Mouse (Mus musculus): ENCODE data around the gene Noa1. TPM values are rescaled to one million over a fixed set of nuclear protein-coding genes. Genes with fewer than 3 reads are reported as not detected.

The Noa1 gene
- 30.3 and 30.4 TPM in 2 replicates for polyA plus RNA-seq (2014; fragmentation: Nextera tagmentation; extraction: Ambion mirVana)

DNA sequence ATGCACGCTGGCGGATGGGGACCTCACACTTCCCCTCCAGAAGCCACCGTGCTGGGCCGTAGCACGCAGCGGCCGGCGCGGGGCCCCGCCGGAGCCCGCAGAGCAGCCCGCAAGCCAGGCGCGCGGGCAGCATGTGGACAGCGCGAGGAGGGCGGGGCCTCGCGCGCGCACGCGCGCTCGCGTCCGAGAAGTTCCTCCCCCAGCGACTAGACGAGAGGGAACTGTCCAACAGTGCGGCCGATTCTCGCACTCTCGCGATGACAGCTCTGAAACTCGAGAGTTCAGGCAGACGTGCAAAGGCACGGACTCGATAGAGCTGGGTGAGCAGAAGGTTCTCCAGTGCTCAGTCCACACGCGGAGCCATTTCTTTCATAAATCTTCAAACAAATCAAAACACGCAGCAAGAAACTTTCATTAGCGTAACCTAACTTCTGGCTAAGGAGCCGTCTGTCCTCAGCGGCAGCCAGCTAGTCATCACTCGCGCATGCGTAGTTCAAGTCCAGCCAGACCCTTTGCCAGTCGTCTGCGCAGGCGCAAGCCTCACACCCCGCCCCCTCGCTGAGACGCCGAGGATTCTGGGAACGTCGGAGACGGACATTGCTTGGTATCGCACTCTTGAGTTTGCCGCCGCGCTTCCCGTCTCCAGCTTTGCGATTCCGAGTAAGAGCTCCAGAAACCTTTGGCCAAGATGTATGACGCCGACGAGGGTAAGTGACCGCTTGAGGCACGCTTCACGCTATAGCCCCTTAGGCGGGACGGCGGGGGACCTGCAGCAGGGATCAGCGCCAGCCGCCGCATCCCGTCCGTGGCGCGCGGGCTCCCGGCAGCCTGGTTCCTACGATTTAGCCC is at the start of gene Noa1, which contains the start of gene Polr2b:
Gene Noa1, minus strand, starts transcription at position 161 of the 849 bp plus-strand sequence.
Gene Polr2b, plus strand, starts transcription at position 224 of the 849 bp plus-strand sequence.
- DNase-seq (ENCODE audit: low spot score) = peak; percentile 99

GRCm38 (mm10) chr5:77358347-77358746 is 48.5 kb upstream of the Noa1 start:
- H3K36me3 ChIP-seq (ENCODE audit: control insufficient read depth, insufficient read depth, low read length) = no peaks in the 10 kb centered on the region
- H3K27me3 ChIP-seq (replicated peaks; ENCODE audit: control insufficient read depth, insufficient read depth, low read length) = no peaks in the 10 kb centered on the region
- peak overlapping the region; percentile 82 for H3K27ac ChIP-seq (ENCODE audit: low read depth)
- ATAC-seq (replicated peaks; ENCODE audit: low FRiP score, low TSS enrichment, low read depth) (peak; percentile 57), DNase-seq (ENCODE audit: low spot score) (peak; percentile 84)
- H3K9ac ChIP-seq (ENCODE audit: low read length) = peak overlapping the region; percentile 44
- 3% methylated on average over 10 of the region's 10 CpGs for WGBS
- H3K4me2 ChIP-seq (ENCODE audit: low read length) = peak overlapping the region; percentile 61
- H3K9me3 ChIP-seq (ENCODE audit: control insufficient read depth, low read length) = no peaks in the 10 kb centered on the region
- H3K4me1 ChIP-seq (replicated peaks; ENCODE audit: control insufficient read depth, insufficient read depth, low read length) = peaks cover 20% of the 10 kb centered on the region
- peak overlapping the region; percentile 30 for H3K4me3 ChIP-seq (ENCODE audit: low read depth, low read length)

More for the DNA sequence above, at the start of gene Noa1, which contains the start of gene Polr2b:
- Histone ChIP-seq H3K9ac (ENCODE audit: low read length) (peak within 1 kb of the TSS; percentile 84), H3K27ac (ENCODE audit: low read depth) (peak within 1 kb of the TSS; percentile 85), H3K27me3 (replicated peaks; ENCODE audit: control insufficient read depth, insufficient read depth, low read length) (no peaks in the 10 kb centered on the region), H3K4me3 (ENCODE audit: low read depth, low read length) (peak within 1 kb of the TSS; percentile 86), H3K36me3 (ENCODE audit: control insufficient read depth, insufficient read depth, low read length) (peaks cover 41% of the 10 kb centered on the region), H3K4me2 (ENCODE audit: low read length) (peak within 1 kb of the TSS; percentile 98), H3K9me3 (ENCODE audit: control insufficient read depth, low read length) (no peaks in the 10 kb centered on the region), H3K4me1 (replicated peaks; ENCODE audit: control insufficient read depth, insufficient read depth, low read length) (peaks cover 21% of the 10 kb centered on the region)
- ATAC-seq (replicated peaks; ENCODE audit: low FRiP score, low TSS enrichment, low read depth) = peak; percentile 98
- WGBS = under 1% methylated on average over 85 of the region's 85 CpGs

DNA sequence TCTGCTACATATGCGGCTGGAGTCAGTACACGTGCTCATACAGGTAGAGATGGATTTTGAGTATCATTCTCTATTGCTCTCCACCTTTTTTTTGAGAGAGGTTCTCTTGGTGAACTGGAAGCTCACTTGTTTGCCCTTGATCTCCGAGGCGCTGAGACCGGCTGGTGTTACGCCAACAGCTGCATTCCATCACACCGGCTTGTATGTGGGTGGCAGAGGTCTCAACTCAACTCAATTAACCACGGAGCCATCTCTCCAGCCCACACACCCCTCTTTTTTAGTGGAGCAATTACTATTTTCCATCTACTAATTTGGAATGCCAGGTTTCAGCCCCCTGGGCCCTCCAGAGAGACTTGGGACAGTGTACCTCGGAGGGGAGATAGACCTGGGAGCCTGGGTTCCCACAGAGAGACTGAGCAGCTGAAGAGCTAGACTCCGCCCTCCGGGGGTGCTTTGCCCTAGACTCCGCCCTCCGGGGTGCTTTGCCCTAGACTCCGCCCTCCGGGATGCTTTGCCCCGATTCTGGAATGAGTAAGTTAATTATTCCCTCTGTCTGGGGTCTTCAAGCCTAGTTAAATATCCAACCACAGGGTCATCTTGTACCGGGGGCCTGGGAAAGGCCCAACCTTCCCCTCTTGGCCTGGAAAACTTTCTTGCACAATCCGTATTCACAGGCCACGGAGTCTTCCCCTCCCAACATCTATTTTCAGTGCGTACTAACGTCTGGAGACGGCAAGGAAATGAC is 47.7 kb upstream of the Noa1 start:
- peak overlapping the region; percentile 44 for H3K9ac ChIP-seq (ENCODE audit: low read length)

DNA sequence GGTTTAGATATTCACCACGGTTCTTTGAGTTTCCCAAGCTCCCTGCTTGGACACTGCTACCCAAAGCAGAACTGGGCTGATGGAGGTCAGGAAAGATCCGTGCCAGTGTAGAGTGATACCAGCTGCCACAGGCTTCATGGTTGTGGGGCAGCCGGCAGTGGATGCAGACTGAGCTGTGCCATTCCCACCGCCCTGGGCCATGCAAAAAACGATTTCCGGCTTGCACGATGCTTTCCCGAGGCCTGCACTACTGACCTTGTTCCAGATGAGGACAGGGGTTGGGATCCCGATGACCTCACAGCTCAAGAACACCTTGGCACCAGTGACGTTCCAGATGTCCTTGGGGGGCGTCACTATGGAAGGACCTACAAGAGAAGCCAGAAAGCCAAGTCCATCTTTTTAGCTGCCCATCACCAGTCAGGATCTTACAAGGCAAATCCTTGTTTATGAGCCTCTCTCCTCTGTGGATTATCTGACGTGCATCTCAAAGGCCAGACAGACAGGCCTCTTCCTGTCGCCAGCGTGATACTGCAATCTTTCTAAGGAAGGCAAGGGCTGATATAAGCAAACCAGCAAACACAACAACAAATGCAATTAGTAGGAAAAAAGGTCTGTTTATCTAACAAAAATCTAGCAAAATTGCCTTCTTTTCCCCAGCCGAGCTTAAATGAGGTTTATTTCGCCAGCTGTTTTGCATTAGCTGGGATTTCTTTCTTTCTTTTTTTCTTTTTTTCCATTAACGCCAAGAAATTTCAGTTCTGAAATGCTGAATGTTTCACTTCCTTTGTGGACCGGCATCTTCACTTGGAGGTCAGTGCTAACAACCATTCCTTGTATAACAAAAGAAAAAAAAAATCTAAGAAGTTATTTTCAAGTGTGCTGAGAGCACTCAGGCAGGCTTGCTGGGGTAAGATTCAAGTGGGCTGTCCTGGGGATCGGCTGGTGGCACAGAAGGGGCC is 45.7 kb upstream of the Noa1 start:
- ATAC-seq (replicated peaks; ENCODE audit: low FRiP score, low TSS enrichment, low read depth) (no peak), DNase-seq (ENCODE audit: low spot score) (no peak)
- H3K36me3 ChIP-seq (ENCODE audit: control insufficient read depth, insufficient read depth, low read length) = no peaks in the 10 kb centered on the region
- no peak overlapping the region for H3K4me3 ChIP-seq (ENCODE audit: low read depth, low read length)
- H3K9ac ChIP-seq (ENCODE audit: low read length) = no peak overlapping the region
- peak overlapping the region; percentile 47; the same call in 1 of the 2 replicates for H3K27ac ChIP-seq (ENCODE audit: low read depth)
- H3K27me3 ChIP-seq (replicated peaks; ENCODE audit: control insufficient read depth, insufficient read depth, low read length) = no peaks in the 10 kb centered on the region
- no peak overlapping the region for H3K4me2 ChIP-seq (ENCODE audit: low read length)
- no peaks in the 10 kb centered on the region for H3K9me3 ChIP-seq (ENCODE audit: control insufficient read depth, low read length)
- 71% methylated on average over 19 of the region's 19 CpGs for WGBS
- H3K4me1 ChIP-seq (replicated peaks; ENCODE audit: control insufficient read depth, insufficient read depth, low read length) = peaks cover 20% of the 10 kb centered on the region

More for the DNA sequence above, 47.7 kb upstream of the Noa1 start:
- H3K4me3 ChIP-seq (ENCODE audit: low read depth, low read length) = peak overlapping the region; percentile 30
- H3K4me2 ChIP-seq (ENCODE audit: low read length) = peak overlapping the region; percentile 61
- no peaks in the 10 kb centered on the region for H3K36me3 ChIP-seq (ENCODE audit: control insufficient read depth, insufficient read depth, low read length)
- H3K27ac ChIP-seq (ENCODE audit: low read depth) = peak overlapping the region; percentile 82
- ATAC-seq (replicated peaks; ENCODE audit: low FRiP score, low TSS enrichment, low read depth) = peak; percentile 69
- peak; percentile 74 for DNase-seq (ENCODE audit: low spot score)
- WGBS = 11% methylated on average over 22 of the region's 22 CpGs
- H3K27me3 ChIP-seq (replicated peaks; ENCODE audit: control insufficient read depth, insufficient read depth, low read length) = no peaks in the 10 kb centered on the region
- no peaks in the 10 kb centered on the region for H3K9me3 ChIP-seq (ENCODE audit: control insufficient read depth, low read length)
- H3K4me1 ChIP-seq (replicated peaks; ENCODE audit: control insufficient read depth, insufficient read depth, low read length) = peaks cover 20% of the 10 kb centered on the region

DNA sequence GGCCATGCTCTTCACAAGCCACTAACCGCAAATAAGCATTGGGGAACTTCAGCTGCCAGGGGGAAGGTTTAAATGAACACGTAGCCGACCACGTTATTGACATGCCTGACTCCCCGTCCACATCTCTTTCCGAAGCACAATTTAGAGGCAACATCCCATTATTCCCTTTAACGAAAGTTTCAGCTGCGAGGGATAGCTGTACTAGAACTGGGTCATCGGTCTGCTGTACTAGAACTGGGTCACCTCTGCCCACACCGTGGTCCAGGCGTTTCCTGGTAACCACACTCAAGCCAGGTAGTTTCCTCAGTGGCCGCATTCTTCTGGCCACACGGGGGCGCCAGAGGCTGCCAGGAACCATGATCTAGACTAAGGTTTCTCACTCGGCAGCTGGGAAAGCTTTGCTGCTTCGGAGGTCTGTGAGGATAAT is 44.5 kb upstream of the Noa1 start:
- H3K4me3 ChIP-seq (ENCODE audit: low read depth, low read length) = peak overlapping the region; percentile 14; the same call in 1 of the 2 replicates
- no peaks in the 10 kb centered on the region for H3K27me3 ChIP-seq (replicated peaks; ENCODE audit: control insufficient read depth, insufficient read depth, low read length)
- peak overlapping the region; percentile 40 for H3K4me2 ChIP-seq (ENCODE audit: low read length)
- H3K9me3 ChIP-seq (ENCODE audit: control insufficient read depth, low read length) = no peaks in the 10 kb centered on the region
- ATAC-seq (replicated peaks; ENCODE audit: low FRiP score, low TSS enrichment, low read depth) (peak; percentile 52; the same call in 1 of the 2 replicates), DNase-seq (ENCODE audit: low spot score) (peak; percentile 96)
- WGBS = 10% methylated on average over 16 of the region's 16 CpGs
- H3K4me1 ChIP-seq (replicated peaks; ENCODE audit: control insufficient read depth, insufficient read depth, low read length) = peaks cover 20% of the 10 kb centered on the region
- peaks cover 8% of the 10 kb centered on the region for H3K36me3 ChIP-seq (ENCODE audit: control insufficient read depth, insufficient read depth, low read length)
- no peak overlapping the region for H3K27ac ChIP-seq (ENCODE audit: low read depth)
- H3K9ac ChIP-seq (ENCODE audit: low read length) = no peak overlapping the region

- H3K27ac ChIP-seq (ENCODE audit: low read depth) = no peak overlapping the region
- DNase-seq (ENCODE audit: low spot score) = no peak
- no peaks in the 10 kb centered on the region for H3K9me3 ChIP-seq (ENCODE audit: control insufficient read depth, low read length)
- H3K4me2 ChIP-seq (ENCODE audit: low read length) = no peak overlapping the region
- peaks cover 34% of the 10 kb centered on the region for H3K36me3 ChIP-seq (ENCODE audit: control insufficient read depth, insufficient read depth, low read length)
- 0 out of 2 replicates have a peak, but pooled peaks cover 6% of the 10 kb centered on the region for H3K4me1 ChIP-seq (replicated peaks; ENCODE audit: control insufficient read depth, insufficient read depth, low read length)
- WGBS = 81% methylated on average over 9 of the region's 9 CpGs
- H3K27me3 ChIP-seq (replicated peaks; ENCODE audit: control insufficient read depth, insufficient read depth, low read length) = no peaks in the 10 kb centered on the region
- no peak for ATAC-seq (replicated peaks; ENCODE audit: low FRiP score, low TSS enrichment, low read depth)
- H3K4me3 ChIP-seq (ENCODE audit: low read depth, low read length) = no peak overlapping the region
- no peak overlapping the region for H3K9ac ChIP-seq (ENCODE audit: low read length)
Measured at GRCm38 (mm10) chr5:77351691-77352090, 41.8 kb upstream of the Noa1 start.

- Histone ChIP-seq H3K27ac (ENCODE audit: low read depth) (no peak overlapping the region), H3K4me1 (replicated peaks; ENCODE audit: control insufficient read depth, insufficient read depth, low read length) (0 out of 2 replicates have a peak, but pooled peaks cover 2% of the 10 kb centered on the region), H3K4me3 (ENCODE audit: low read depth, low read length) (no peak overlapping the region), H3K36me3 (ENCODE audit: control insufficient read depth, insufficient read depth, low read length) (peaks cover 48% of the 10 kb centered on the region), H3K9me3 (ENCODE audit: control insufficient read depth, low read length) (no peaks in the 10 kb centered on the region), H3K4me2 (ENCODE audit: low read length) (no peak overlapping the region), H3K9ac (ENCODE audit: low read length) (no peak overlapping the region), H3K27me3 (replicated peaks; ENCODE audit: control insufficient read depth, insufficient read depth, low read length) (no peaks in the 10 kb centered on the region)
- DNase-seq (ENCODE audit: low spot score) (no peak), ATAC-seq (replicated peaks; ENCODE audit: low FRiP score, low TSS enrichment, low read depth) (no peak)
- 94% methylated on average over 15 of the region's 15 CpGs for WGBS
Measured at GRCm38 (mm10) chr5:77349971-77350658, 40.2 kb upstream of the Noa1 start.
